ENCODE assay signal across 24 mouse cellular contexts in the genomic region with DNA sequence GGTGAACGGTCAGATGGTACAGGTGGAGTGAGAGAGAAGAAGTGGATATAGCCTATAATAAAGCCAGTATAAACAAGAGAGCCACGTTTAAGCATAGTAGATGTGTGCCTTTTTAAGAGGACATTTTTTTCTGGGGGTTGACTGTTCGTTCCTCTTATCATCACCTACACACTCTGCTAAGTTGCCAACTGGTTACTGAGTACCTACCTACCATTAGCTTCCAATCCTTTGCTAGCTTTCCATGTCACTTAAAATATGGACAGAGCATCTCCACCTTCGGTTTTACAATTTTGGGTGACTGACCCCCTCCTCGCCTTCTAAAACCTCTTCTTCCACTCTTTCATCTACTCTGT.
"Had no signal": no experiment of that assay in that cellular context is flagged by ENCODE, and none has a peak within 500 bp of the region (broad histone marks: within the 10 kb centered on the region; RNA-seq: fewer than 3 reads in every experiment).

No protein-coding gene starts in this region.

- H3K27ac ChIP-seq: intestine, embryonic 15.5 days; kidney, embryonic 15.5 days; left cerebral cortex, adult 2 months; limb, embryonic 12.5 days; limb, embryonic 15.5 days; midbrain, embryonic 10.5 days; midbrain, embryonic 13.5 days; neural tube, embryonic 13.5 days; stomach, embryonic 15.5 days had no signal

- H3K9me3 ChIP-seq: intestine, embryonic 15.5 days; kidney, embryonic 15.5 days; limb, embryonic 12.5 days; limb, embryonic 15.5 days; midbrain, embryonic 10.5 days; midbrain, embryonic 13.5 days; neural tube, embryonic 13.5 days; stomach, embryonic 15.5 days had no signal

- DNase-seq: kidney, adult 11 months; kidney, adult 8-10 months; kidney, postnatal 10 days; kidney, postnatal 36 days; layer of hippocampus, postnatal 36 days; left cerebral cortex, postnatal 4 days; lung, adult 2 months; lung, postnatal 14 days; lung, postnatal 4 days; retina, postnatal 1 day; right cerebral cortex, postnatal 25 days; spleen, adult 18-20 months; thymus, postnatal 36 days had no signal

- H3K4me1 ChIP-seq: intestine, embryonic 15.5 days; kidney, embryonic 15.5 days; limb, embryonic 12.5 days; limb, embryonic 15.5 days; stomach, embryonic 15.5 days had no signal

- H3K27me3 ChIP-seq: intestine, embryonic 15.5 days; kidney, embryonic 15.5 days; limb, embryonic 12.5 days; limb, embryonic 15.5 days; midbrain, embryonic 13.5 days; neural tube, embryonic 13.5 days; stomach, embryonic 15.5 days had no signal

- H3K9ac ChIP-seq: intestine, embryonic 15.5 days; kidney, embryonic 15.5 days; limb, embryonic 12.5 days; limb, embryonic 15.5 days; midbrain, embryonic 13.5 days; neural tube, embryonic 13.5 days; stomach, embryonic 15.5 days had no signal

- ATAC-seq: intestine, embryonic 15.5 days; midbrain, embryonic 13.5 days; midbrain, embryonic 16.5 days had no signal

- H3K4me3 ChIP-seq: intestine, embryonic 15.5 days; kidney, embryonic 15.5 days; left cerebral cortex, adult 2 months; limb, embryonic 12.5 days; limb, embryonic 15.5 days; midbrain, embryonic 10.5 days; midbrain, embryonic 13.5 days; myocyte; neural tube, embryonic 13.5 days; stomach, embryonic 15.5 days had no signal

- H3K4me2 ChIP-seq: intestine, embryonic 15.5 days; kidney, embryonic 15.5 days; limb, embryonic 12.5 days; limb, embryonic 15.5 days; midbrain, embryonic 13.5 days; neural tube, embryonic 13.5 days; stomach, embryonic 15.5 days had no signal
